Mouse (Mus musculus) forebrain, embryonic 10.5 days (tissue): ENCODE measurements around the gene Gpr179. TPM values are rescaled to one million over a fixed set of nuclear protein-coding genes. Genes with fewer than 3 reads are reported as not detected.
"Not testable (repeated sequence)": the region's sequence is repeated elsewhere in the genome, so short reads cannot be mapped to it uniquely, and the experiment has no call there.

Experiments used
- DNase-seq: peaks from one replicate; pipeline ENCODE4 v3.0.0-alpha.2; 2017; ENCODE audit warnings: low spot score; ENCODE audit errors: extremely low spot score
- H3K27ac ChIP-seq: fragments of 300-500 bp; sonication (generic); 2 replicates; pipeline ENCODE4 v1.5.1; 2016; ENCODE audit warnings: mild to moderate bottlenecking
- H3K27me3 ChIP-seq: fragments of 300-500 bp; sonication (generic); 2 replicates; pipeline ENCODE4 v1.6.1; 2016; ENCODE audit warnings: mild to moderate bottlenecking; ENCODE audit not compliant: poor library complexity, severe bottlenecking
- H3K36me3 ChIP-seq: fragments of 300-500 bp; sonication (generic); replicated peaks from 2 replicates; pipeline ENCODE4 v1.6.1; 2016; ENCODE audit warnings: mild to moderate bottlenecking, moderate library complexity
- H3K4me1 ChIP-seq: fragments of 300-500 bp; sonication (generic); 2 replicates; pipeline ENCODE4 v1.6.1; 2016
- H3K4me3 ChIP-seq: fragments of 300-500 bp; sonication (generic); 2 replicates; pipeline ENCODE4 v1.5.1; 2016; ENCODE audit warnings: mild to moderate bottlenecking, moderate library complexity
- H3K9me3 ChIP-seq: fragments of 300-500 bp; sonication (generic); 2 replicates; pipeline ENCODE4 v1.6.1; 2016; ENCODE audit warnings: mild to moderate bottlenecking, moderate library complexity
- WGBS: fragments of 180-500 bp; shearing (Covaris S2); methylation state at CpG from one replicate; pipeline ENCODE4 v1.1.7; 2016; 5-methylcytosine and 5-hydroxymethylcytosine counted together
- polyA plus RNA-seq: library from polyadenylated mRNA; unstranded; fragments of >200 nt; fragmentation: Nextera tagmentation; extraction: Ambion mirVana; gene quantifications from 2 replicates; pipeline ENCODE4 v1.2.1, GENCODE M21; 2016

Gpr179 gene
- polyA plus RNA-seq, 1 experiment from 2014 or later, result 0.04 TPM

DNA sequence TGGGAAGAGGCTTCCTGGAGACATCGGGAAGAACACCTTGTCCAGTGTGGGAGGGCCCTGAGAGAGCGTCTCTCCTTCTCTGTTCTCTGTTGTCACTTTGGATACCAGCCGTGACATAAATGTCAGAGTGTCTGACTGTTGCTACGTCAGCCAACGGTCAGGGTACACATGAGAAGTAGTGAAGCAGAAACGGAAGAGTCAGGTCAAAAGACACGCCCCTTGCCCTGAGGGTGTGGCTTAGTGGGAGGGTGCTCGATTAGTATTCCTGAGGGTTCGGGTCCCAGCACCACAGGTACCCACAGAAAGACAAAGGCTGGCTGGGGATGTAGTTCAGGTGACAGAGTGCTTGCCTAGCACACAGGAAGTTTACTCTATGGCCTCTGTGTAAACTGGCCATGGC lies 18.8 kb downstream of the Gpr179 start:
- H3K4me1 ChIP-seq, result peaks cover 38% of the 10 kb centered on the region
- H3K27ac ChIP-seq, result 0 out of 2 replicates have a peak overlapping the region, but pooled peaks have one; percentile 2
- peaks cover 30% of the 10 kb centered on the region for H3K36me3 ChIP-seq
- 57% methylated on average over 9 of the region's 9 CpGs for WGBS
- H3K4me3 ChIP-seq, result no peak overlapping the region
- no peaks in the 10 kb centered on the region for H3K9me3 ChIP-seq
- H3K27me3 ChIP-seq, result peaks cover 21% of the 10 kb centered on the region
- DNase-seq, result no peak

DNA sequence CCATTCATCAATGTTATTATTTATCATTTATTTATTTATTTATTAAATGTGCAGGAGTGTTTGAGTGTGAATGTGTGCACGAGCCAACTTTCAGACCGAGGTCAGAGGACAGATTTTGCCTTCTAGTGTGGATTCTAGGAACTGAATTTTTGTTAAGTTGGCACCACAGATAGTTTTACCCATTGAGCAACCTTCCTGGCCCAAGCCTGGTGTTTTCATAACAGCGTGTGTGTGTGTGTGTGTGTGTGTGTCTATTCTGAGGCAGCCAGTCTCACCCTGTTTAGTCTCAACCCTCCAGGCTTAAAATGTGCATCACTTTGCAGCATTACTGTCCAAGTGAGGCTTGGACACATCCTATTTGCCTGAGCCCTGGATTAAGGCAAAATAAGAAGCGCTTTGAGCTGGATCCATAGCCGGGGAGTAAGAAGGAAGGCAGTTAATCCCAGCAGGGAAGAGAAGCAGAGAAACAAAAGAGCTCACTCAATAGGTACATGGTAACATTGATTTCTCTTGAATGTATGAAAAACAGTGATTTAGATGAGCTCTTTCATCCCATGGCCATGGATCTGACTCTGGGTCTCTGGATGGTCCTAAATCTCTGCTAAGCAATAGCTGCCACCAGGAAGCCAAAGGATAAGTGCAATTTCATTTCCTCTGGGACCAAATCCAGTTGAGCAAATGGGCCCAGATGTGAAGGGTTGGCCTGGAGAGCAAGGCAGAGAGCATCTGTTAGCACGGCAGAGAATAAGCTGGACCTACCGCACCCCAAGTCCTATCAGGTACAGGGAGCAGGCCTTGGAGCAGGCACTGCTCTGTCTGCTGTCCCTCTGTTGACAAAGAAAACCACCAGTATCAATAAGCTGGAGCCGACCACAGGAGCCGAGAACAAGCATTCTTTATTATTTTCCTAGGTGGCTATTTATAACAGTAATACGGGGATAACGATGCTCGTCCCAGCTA lies 20.4 kb downstream of the Gpr179 start:
- H3K27me3 ChIP-seq, result peaks cover 6% of the 10 kb centered on the region
- 76% methylated on average over 12 of the region's 12 CpGs for WGBS
- H3K4me3 ChIP-seq, result no peak overlapping the region
- H3K36me3 ChIP-seq, result peaks cover 45% of the 10 kb centered on the region
- DNase-seq, result no peak
- H3K9me3 ChIP-seq, result no peaks in the 10 kb centered on the region
- 0 out of 2 replicates have a peak overlapping the region, but pooled peaks have one; percentile 2 for H3K27ac ChIP-seq
- H3K4me1 ChIP-seq, result peaks cover 35% of the 10 kb centered on the region

GRCm38 (mm10) chr11:97330315-97330714 lies 21.6 kb downstream of the Gpr179 start:
- no peaks in the 10 kb centered on the region for H3K27me3 ChIP-seq
- H3K36me3 ChIP-seq, result peaks cover 57% of the 10 kb centered on the region
- H3K4me3 ChIP-seq, result no peak overlapping the region
- WGBS, result 87% methylated on average over 1 of the region's 1 CpGs
- no peak for DNase-seq
- no peak overlapping the region for H3K27ac ChIP-seq
- H3K9me3 ChIP-seq, result no peaks in the 10 kb centered on the region
- H3K4me1 ChIP-seq, result peaks cover 28% of the 10 kb centered on the region

GRCm38 (mm10) chr11:97328148-97328547 lies 23.7 kb downstream of the Gpr179 start:
- no peaks in the 10 kb centered on the region for H3K9me3 ChIP-seq
- WGBS, result 38% methylated on average over 9 of the region's 9 CpGs

DNA sequence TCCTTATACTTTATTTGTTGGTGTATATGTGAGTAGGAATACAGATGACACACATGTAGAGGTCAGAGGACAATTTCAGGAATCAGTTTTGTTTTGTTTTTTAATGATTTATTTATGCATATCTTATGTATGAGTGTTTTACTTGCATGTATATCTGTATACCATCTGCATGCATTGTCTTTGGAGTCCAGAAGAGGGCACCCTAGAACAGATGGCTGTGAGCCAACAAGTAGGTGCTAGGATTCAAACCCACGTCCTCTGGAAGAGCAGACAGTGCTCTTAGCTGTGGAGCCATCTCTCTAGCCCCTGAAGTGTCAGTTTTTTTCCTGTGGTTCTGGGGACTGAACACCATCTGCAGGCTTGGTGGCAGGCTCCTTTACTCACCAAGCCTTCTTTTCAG lies 26.7 kb downstream of the Gpr179 start:
- no peaks in the 10 kb centered on the region for H3K9me3 ChIP-seq
- peaks cover 96% of the 10 kb centered on the region for H3K36me3 ChIP-seq

More at GRCm38 (mm10) chr11:97328148-97328547, 23.7 kb downstream of the Gpr179 start:
- H3K27ac ChIP-seq, result no peak overlapping the region
- H3K27me3 ChIP-seq, result no peaks in the 10 kb centered on the region
- DNase-seq, result peak; percentile 69
- H3K4me3 ChIP-seq, result no peak overlapping the region
- peaks cover 77% of the 10 kb centered on the region for H3K36me3 ChIP-seq
- H3K4me1 ChIP-seq, result peaks cover 20% of the 10 kb centered on the region

DNA sequence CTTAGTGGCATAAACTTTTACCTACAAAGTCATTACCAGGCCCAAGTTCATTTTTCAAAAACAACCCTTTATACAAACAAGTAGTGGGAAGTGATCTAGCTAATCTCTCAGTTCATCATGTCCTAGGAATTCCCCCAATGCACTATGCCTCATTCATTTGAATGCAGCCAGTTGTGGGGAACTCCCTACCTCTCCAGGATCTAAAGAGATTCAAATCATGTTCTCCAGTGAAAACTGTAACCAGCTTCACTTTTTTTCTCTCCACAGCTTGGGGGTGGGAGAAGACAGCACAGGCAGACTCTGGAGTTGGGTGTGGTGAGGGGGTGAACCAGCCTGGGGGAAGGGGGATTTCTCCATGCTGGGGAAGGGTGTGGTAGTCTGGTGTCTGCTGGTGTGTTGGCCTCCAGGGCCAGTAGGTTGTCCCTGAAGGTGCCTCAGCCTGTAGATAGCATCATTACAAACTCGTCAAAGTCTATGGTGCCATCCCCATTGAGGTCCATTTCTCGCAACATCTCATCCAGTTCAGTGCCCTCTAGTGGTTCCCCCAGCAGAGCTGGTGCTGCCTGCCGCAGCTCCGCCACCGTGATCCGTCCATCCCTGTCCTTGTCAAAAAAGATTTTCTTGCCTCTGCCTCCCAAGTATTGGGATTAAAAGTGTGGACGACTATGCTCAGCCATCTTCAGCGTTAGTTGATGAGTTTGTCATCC lies 29.8 kb downstream of the Gpr179 start:
- not testable (repeated sequence) for DNase-seq
- 87% methylated on average over 8 of the region's 8 CpGs for WGBS
- H3K36me3 ChIP-seq, result peaks cover 93% of the 10 kb centered on the region

More for the DNA sequence above, 26.7 kb downstream of the Gpr179 start:
- Histone ChIP-seq H3K27ac (no peak overlapping the region), H3K4me1 (no peaks in the 10 kb centered on the region), H3K27me3 (no peaks in the 10 kb centered on the region), H3K4me3 (no peak overlapping the region)
- no peak for DNase-seq
- WGBS, result 73% methylated on average over 1 of the region's 1 CpGs

DNA sequence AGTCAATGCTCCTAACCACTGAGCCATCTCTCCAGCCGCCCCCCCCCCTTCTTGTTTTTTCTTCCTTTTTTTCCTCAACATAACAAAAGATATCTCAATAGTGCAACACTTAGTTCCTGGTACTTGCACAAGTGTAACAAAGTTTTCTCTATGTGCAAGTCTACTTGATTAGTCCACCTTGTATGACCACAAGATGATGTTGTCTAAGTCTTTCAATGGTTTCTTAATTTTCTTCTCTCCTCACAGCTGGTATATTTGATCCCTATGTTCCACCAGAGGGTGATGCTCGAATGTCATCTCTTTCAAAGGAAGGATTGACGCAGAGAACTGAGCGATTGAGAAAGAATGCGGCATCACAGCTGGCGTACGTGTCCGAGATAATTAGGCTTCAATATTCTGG lies 30.7 kb downstream of the Gpr179 start:
- Histone ChIP-seq H3K4me3 (no peak overlapping the region), H3K36me3 (peaks cover 85% of the 10 kb centered on the region), H3K9me3 (no peaks in the 10 kb centered on the region), H3K27ac (no peak overlapping the region), H3K4me1 (peaks cover 8% of the 10 kb centered on the region), H3K27me3 (no peaks in the 10 kb centered on the region)
- WGBS, result 95% methylated on average over 8 of the region's 8 CpGs
- no peak for DNase-seq

More for the DNA sequence above, 29.8 kb downstream of the Gpr179 start:
- not testable (repeated sequence) for H3K27me3 ChIP-seq, H3K9me3 ChIP-seq, H3K4me1 ChIP-seq, H3K4me3 ChIP-seq, H3K27ac ChIP-seq

DNA sequence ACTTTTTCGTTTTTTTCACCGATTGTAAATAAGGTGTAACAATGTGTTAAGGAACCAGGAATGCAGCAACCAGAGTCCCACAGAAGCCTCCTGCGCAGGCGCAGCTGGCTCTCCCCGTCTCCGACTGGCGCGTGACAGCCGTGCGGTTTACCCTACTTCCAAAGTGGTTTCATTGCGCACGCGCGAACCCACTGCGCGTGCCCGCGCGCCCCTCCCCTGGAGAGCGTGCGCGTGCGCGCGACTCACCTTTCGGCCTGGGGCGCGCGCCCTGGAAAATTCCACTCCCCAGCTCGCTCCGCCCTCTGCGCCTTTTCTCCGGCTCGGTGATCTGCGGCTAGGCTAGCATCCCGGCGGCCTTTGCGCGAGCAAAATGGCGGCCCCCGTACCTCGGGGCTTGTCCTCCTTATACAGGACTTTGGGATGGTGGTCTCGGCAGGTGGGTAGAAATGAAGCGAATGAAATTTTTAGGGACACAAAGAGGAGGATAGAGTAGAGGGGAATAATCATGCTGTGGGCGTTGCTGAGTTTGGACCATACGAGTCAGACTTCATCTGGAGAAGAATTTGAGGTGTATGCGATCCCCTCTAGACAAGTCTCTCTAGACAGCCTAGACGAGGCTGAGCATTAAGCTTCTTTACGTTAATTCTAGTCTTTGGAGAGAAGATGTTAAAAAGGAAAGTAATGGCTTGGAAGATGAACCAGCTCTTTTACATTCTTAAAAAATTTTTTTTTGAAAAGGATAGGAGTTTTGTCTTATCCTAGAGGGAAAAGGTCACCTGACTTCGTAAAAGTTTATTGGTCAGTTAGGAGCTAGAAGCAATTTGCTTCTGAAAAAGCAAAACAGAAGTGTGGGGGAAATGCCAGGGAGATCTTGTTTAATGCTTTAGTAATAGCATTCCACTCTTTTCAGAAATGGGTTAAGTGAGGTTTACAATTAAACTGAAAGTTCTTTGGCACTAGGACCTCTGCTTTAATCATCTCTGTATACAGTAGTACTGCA lies 36.1 kb downstream of the Gpr179 start, which contains the start of gene Mrpl45:
TSS of gene Mrpl45 (plus strand) at position 213 of the 1,000 bp plus-strand sequence.
- peak; percentile 97 for DNase-seq
- peaks cover 18% of the 10 kb centered on the region for H3K4me1 ChIP-seq
- WGBS, result under 1% methylated on average over 50 of the region's 50 CpGs
- no peaks in the 10 kb centered on the region for H3K9me3 ChIP-seq
- peaks cover 35% of the 10 kb centered on the region for H3K36me3 ChIP-seq
- H3K27ac ChIP-seq, result peak within 1 kb of the TSS; percentile 85
- peaks cover 5% of the 10 kb centered on the region for H3K27me3 ChIP-seq
- peak within 1 kb of the TSS; percentile 59 for H3K4me3 ChIP-seq

DNA sequence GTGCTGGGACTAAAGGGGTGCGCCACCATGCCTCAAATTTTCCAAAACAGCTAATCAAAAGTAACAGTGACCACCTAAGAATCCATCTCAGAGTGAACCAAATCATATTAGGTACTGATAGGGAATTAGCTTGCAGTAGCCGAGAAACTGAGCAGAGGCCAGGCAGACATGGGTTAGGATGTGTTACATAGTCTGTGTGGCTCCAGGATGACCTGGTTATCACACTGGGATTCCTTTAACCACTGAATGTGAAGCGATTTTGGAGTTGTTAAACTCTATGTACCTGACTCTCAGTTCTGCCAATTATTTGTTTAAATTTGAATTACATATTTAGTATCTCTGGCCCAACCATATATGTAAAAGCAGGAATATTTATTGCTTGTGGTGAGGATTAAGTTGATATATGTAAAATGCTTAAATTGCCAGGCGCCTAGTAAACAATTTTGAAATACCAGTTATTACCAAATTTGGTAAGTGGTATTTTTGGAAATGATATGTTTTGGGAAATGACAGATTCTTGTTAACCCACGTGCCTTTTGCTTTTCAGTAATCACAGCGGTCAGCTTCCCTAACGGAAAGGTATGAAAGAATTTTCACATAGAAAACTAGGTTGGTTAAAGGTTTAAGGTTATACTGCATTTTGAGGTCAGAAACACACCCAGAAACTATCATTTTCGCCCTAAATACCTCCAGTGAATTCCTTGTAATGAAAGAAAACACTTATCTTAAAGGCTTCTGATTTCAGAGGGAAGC lies 37.0 kb downstream of the Gpr179 start:
- Histone ChIP-seq H3K36me3 (peaks cover 26% of the 10 kb centered on the region), H3K27me3 (peaks cover 11% of the 10 kb centered on the region), H3K4me3 (peak overlapping the region; percentile 59), H3K27ac (peak overlapping the region; percentile 85), H3K9me3 (no peaks in the 10 kb centered on the region), H3K4me1 (peaks cover 25% of the 10 kb centered on the region)
- no peak for DNase-seq
- 49% methylated on average over 8 of the region's 8 CpGs for WGBS

- Histone ChIP-seq H3K27ac (no peak overlapping the region), H3K4me1 (peaks cover 33% of the 10 kb centered on the region), H3K27me3 (peaks cover 14% of the 10 kb centered on the region), H3K36me3 (peaks cover 18% of the 10 kb centered on the region), H3K4me3 (no peak overlapping the region), H3K9me3 (no peaks in the 10 kb centered on the region)
- no peak for DNase-seq
- 94% methylated on average over 3 of the region's 3 CpGs for WGBS
These were observed 37.8 kb downstream of the Gpr179 start for GRCm38 (mm10) chr11:97314110-97314509.

- Histone ChIP-seq H3K27me3 (peaks cover 15% of the 10 kb centered on the region), H3K4me1 (peaks cover 33% of the 10 kb centered on the region)
- not testable (repeated sequence) for H3K4me3 ChIP-seq, H3K27ac ChIP-seq, H3K9me3 ChIP-seq, H3K36me3 ChIP-seq, DNase-seq
- WGBS, result 83% methylated on average over 1 of the region's 1 CpGs
These were observed 39.0 kb downstream of the Gpr179 start for GRCm38 (mm10) chr11:97312871-97313270.
